Mouse (Mus musculus) T-helper 17 cell (primary cell): Measurements from ENCODE around the gene Gm4767.
"Not testable (repeated sequence)": the region's sequence is repeated elsewhere in the genome, so short reads cannot be mapped to it uniquely, and the experiment has no call there.

Experiments
- in situ Hi-C, 2 experiments: fragments of 300-600 bp; cut with MboI, MseI; formaldehyde crosslinking; loops; 1 replicate in 1 of 2; 2 replicates in 1 of 2; pipeline ENCODE4 v1.15.1; 2025; ENCODE audit warnings: high pct_unique_total_duplicates in 2 of 2

The Gm4767 gene

GRCm38 (mm10) chr10:81811899-81812298 is at the start of gene Gm4767:
Gm4767 (plus strand) TSS chr10:81812186.
- in situ Hi-C loops, result loop anchor here in 1 of 2 experiments (5.0 kb wide), 2 partner anchors 35 to 170 kb away; no protein-coding TSS in a partner anchor

GRCm38 (mm10) chr10:81770506-81771403 is 41.2 kb upstream of the Gm4767 start, which contains the start of gene Gm3055:
Gm3055 (minus strand) TSS chr10:81771161.
- in situ Hi-C loops, result not testable (repeated sequence)

- in situ Hi-C loops, result not testable (repeated sequence)
Measured at GRCm38 (mm10) chr10:81771404-81771777, 40.6 kb upstream of the Gm4767 start.

- in situ Hi-C loops, result loop anchor here in 1 of 2 experiments (5.0 kb wide), 1 partner anchor 34 kb away; the partner anchor contains the start of gene Gm4767
Measured at GRCm38 (mm10) chr10:81846219-81846618, 34.2 kb downstream of the Gm4767 start.

- in situ Hi-C loops, result loop anchor here in 1 of 2 experiments (5.0 kb wide), 1 partner anchor 134 kb away; no protein-coding TSS in a partner anchor
Measured at GRCm38 (mm10) chr10:81863409-81864407, 51.7 kb downstream of the Gm4767 start, which contains the start of gene Gm32687. Gm32687 (plus strand) TSS chr10:81863934.
